Mouse (Mus musculus) myocyte (in vitro differentiated cells): ENCODE measurements around the gene Tbrg4.

ENCODE experiments used
- CEBPB ChIP-seq: IDR thresholded peaks from 2 replicates; pipeline ENCODE4 v1.6.1; 2011; ENCODE audit warnings: mild to moderate bottlenecking, moderate library complexity; ENCODE audit not compliant: poor library complexity, insufficient read depth, severe bottlenecking
- E2F4 ChIP-seq: IDR thresholded peaks from one replicate; pipeline ENCODE4 v1.6.1; 2011; ENCODE audit warnings: mild to moderate bottlenecking, control low read depth, moderate library complexity; ENCODE audit not compliant: insufficient read depth
- MAX ChIP-seq: IDR thresholded peaks from one replicate; pipeline ENCODE4 v1.6.1; 2011; ENCODE audit warnings: low read depth, mild to moderate bottlenecking, control low read depth
- MYOD1 ChIP-seq, 3 experiments: IDR thresholded peaks; one replicate each; pipeline ENCODE4 v1.6.1; 2011; ENCODE audit warnings: control low read depth in 2 of 3, low read depth in 2 of 3, mild to moderate bottlenecking in 2 of 3, moderate library complexity in 1 of 3; ENCODE audit not compliant: insufficient read length in 2 of 3, control insufficient read depth in 1 of 3
- POLR2A ChIP-seq: IDR thresholded peaks from one replicate; pipeline ENCODE4 v1.6.1; 2011; ENCODE audit warnings: low read depth, mild to moderate bottlenecking, control low read depth, moderate library complexity; ENCODE audit not compliant: insufficient read length
- POLR2AphosphoS2 ChIP-seq: IDR thresholded peaks from one replicate; pipeline ENCODE4 v1.6.1; 2011; ENCODE audit warnings: low read depth, control low read depth; ENCODE audit not compliant: insufficient read length
- TCF12 ChIP-seq: IDR thresholded peaks from one replicate; pipeline ENCODE4 v1.6.1; 2011; ENCODE audit warnings: mild to moderate bottlenecking, control low read depth; ENCODE audit not compliant: poor library complexity, insufficient read depth, severe bottlenecking
- USF1 ChIP-seq: IDR thresholded peaks from one replicate; pipeline ENCODE4 v1.6.1; 2011; ENCODE audit warnings: low read depth, mild to moderate bottlenecking, control low read depth, moderate library complexity

DNA sequence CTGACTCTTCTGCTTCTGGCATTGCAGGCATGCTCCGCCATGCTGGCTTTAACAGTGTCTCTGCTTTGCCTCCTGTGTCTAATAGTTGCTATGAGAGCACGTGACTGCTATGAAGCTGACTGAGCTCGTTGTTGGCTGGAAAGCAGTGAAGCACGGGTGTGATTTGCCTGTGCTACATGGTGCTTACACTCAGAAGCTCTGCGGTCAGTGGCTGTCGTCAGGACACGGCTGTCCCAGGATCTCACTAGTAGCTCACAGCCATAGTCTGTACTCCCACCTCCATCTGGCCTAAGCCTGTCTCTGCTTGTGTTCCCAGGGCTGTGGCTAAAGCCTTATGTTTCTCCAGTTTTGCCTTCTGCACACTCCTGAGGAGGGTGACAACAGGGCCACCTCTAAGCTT, 37.6 kb downstream of the Tbrg4 start:
- no peak for TF ChIP-seq TCF12
- TF ChIP-seq POLR2A: no peak
- TF ChIP-seq POLR2AphosphoS2: no peak
- no peak for TF ChIP-seq MYOD1 (IDR thresholded peaks at IDR 0.05; ENCODE audit: control insufficient read depth in 1 of 3, insufficient read length in 2 of 3, low read depth in 2 of 3)
- no peak for TF ChIP-seq E2F4
- TF ChIP-seq MAX: no peak
- TF ChIP-seq USF1: no peak
- TF ChIP-seq CEBPB: no peak
